Mouse (Mus musculus) megakaryocyte, adult 5-6 weeks (primary cell): ENCODE data around the gene Wscd1. TPM values are rescaled to one million over a fixed set of nuclear protein-coding genes. Genes with fewer than 3 reads are reported as not detected.
A peak's percentile ranks its signal among the peaks of the same experiment; 100 is the strongest.

Experiments
- ATAC-seq: 2 replicates; pipeline ENCODE4 v1.8.0; 2016; ENCODE audit warnings: mild to moderate bottlenecking, inconsistent platforms; ENCODE audit not compliant: poor library complexity, severe bottlenecking
- total RNA-seq, 2 experiments: library from RNA; stranded (forward) in 1 of 2; stranded (reverse) in 1 of 2; fragments of 153-499, 151-499 nt in 1 of 2; fragments of 221-1000, 200-1000 nt in 1 of 2; gene quantifications; 2 replicates each; pipeline versions ENCODE4 v1.2.3 to v1.2.4; 2015 to 2017

Gene Wscd1
- not detected in 2 replicates for total RNA-seq (2015)
- not detected in 2 replicates for total RNA-seq (2017)

DNA sequence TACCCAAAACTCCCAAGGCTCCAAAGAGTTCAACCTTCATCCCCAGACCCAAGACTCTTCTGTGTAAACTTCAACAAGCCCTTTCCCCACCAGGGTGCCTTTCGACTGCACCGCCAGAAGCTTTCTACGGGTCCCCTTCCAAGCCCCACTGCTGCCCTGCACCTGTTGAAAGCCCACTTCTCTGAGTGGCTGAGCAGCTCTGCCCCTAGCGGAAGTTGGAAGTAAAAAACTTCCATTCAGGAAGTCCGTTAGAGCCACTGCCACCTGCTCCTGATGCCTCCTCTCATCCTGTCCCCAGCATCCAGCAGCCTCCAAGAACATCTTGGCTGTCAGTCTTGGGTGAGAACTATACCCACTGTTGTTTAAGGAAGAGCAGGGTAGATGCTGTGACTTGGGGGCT is at the start of gene Wscd1:
Gene Wscd1, plus strand, starts transcription at position 250 of the 400 bp plus-strand sequence.
- no peak for ATAC-seq

DNA sequence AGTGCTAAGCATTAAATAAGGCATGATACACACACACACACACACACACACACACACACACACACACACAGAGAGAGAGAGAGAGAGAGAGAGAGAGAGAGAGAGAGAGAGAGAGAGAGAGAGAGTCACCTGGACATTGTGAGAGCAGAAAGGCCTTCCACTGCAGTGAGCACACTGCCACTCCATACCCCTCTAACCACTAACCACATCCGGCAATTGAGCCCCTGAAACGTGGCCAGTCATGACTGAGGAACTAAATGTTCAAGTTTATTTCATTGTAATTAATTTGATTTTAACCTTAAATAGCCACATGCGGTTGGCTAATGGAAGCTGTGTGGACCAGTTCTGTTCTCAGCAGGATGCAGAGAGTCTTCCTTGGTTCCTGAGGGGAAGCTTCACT is 21.7 kb upstream of the Wscd1 start:
- ATAC-seq: peak; percentile 64

DNA sequence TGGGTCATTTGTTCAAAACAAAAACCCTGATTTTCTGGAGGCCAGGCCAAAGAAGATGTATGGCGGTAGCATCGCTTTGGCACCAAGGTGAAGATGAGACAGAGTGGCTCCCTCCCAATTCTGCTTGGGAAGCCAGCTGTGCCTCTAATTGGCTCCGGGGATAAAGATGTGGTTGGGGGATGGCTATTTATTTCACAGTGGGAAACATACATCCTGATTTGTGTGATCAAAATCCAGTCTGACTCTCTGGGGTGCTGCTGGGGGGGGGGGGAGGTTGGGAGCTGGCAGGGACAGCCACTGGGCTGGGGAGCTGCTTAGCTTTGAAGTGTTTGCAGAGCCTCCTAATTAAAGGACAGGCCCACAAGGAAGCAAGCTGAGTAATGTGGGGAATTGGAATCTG is 20.4 kb upstream of the Wscd1 start:
- no peak for ATAC-seq

DNA sequence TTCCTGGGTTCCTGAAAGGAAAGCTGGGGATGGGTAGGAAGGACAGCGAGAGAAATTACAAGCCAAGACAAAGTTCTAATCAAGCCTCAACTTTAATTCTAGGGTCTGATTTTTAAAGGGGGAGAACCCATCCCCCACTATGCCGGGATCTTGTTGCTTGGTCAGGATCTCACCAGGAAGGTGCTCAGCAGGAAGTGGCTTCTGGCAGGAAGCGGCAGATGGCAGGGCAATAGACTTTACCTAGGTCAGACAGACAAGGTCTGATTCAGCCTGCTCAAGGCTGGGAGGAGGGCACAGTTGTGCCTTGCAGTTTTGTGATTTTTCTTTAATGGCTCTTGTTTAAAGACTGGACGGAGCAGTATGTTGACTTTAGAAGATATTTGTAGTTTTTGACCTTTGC is 15.9 kb upstream of the Wscd1 start:
- ATAC-seq: no peak

DNA sequence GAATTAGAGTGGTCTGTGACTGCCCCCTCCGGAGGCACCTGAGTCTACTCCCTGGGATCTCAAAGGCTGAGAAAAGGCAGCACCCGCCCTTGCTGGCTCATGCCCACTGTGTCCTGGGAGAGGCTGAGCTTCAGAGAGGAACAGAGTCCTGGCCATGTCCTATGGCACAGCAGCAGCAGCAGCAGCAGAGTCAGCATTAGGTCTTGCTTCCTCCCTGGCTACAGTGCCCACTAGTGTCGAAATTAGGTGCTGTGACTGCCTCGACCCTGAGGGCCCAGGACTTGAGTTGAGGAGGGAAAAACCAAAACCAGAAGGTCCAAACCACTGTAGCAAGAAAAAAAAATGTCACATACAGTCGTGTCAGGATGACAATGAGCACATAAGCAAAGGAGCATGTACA is 12.6 kb upstream of the Wscd1 start:
- ATAC-seq: no peak

DNA sequence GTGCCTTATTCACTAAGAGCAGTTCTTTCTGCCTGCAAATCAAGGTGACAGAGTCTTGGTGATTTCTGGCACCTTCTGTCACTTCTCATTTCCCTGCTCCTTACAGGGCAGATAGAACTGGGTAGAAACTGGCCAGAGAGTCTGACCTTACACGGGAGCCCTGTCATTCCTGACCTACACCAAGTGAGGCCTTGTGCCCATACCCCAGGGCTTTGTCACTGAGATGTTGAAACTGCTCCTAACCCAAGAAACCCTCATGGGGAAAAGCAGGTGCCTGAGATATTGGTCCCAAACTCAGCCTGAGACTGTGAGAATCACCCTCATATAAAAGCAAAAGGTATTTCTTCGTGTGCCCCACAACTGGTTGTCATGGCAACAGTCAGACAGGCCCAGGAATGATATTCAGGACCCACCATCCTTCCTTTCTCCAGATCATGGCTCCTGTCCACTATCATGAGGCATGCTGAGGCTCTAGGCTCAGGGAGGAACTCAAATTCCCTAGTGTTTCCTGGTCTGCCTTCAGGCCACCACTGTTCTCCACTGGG is 11.1 kb upstream of the Wscd1 start:
- ATAC-seq: no peak

DNA sequence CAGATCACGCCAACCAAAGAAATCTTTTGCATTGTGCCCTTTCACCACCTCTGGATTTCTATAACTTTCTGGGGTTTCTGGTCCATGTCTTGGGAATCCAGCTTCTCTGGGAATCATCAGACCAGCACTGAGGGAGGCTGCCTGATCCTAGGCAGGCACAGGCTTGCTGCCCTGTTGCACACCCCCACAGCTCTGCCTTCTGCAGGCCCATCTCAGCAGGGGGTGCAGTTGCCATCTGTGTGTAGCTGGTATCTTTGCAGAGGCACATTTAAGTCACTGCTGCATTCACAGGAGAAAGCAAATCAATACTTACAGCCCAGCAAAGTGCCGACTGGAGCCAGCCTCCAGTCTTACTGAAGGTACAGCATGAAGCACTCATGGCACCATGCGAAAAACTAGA is 3.8 kb upstream of the Wscd1 start:
- no peak for ATAC-seq

DNA sequence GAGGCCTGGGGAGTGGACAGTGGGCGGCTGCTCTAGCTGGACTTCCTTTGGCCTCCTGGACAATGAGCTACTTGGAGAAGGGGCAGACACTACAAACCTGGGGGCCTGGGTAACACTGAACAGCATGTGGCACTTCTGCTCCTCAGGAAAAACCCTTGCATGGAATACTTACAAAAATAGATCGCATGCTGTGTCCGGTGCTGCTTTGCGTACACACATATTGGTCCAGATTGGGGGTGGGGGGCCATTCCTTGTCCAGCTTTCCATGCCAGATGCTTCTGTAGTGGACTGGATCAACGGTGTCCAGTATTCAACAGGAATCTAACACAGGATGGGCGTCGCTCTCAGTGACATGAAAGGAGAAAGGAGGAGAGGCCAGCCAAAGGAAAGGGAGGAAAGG is 2.0 kb upstream of the Wscd1 start:
- ATAC-seq: no peak

DNA sequence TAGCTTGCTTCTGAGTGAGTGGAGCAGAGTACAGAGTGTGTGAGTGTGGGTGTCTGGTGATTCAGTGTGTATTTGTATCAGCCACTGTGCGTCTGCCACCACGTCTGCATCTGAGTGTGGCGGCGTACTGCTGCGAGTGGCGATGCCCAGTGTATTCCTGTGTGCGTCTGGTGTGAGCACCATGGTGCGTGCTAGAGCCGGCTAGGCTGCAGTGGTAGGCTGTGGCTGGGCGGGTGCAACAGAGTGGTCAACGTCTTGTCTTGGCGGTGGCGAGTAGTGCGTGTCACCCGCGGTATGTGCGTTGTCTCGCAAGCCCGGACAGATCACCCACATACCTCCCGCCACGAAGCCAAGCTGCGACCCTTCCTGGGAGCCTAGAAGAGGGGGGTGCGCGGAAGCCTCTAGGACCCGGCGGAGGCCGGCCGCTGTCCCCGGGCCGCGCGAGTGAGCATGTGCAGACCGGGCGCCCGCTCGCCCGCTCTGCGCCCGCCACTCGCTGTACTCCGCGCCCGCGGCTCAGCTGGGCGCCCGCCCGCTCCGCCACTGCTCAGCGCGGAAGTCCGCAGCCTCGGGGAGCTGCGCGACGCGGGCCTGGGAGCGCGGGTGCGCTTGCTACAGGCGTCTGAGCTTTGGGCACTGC is 934 bp downstream of the Wscd1 start:
- ATAC-seq: no peak

DNA sequence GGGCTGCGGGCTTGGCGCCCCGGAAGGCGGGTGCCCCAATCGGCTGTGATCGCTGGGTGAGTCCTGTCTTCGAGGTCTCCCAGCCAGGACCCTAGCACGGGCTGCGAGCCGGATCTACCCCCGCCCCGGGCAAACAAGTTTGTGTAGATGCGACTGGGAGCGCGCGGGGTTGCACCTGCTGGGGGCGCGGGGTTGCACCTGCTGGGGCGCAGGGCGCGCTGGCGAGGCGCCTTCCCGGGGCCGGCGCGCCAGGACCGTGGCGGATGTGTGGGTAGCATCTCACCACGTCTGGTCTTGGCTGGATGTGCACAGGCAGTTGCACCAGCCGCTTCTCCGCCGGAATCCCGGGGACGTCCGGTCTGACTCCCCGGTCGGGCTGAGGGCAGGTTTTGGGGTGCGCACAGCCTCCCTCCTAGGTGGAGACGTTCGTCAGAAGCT is 1.5 kb downstream of the Wscd1 start:
- no peak for ATAC-seq

DNA sequence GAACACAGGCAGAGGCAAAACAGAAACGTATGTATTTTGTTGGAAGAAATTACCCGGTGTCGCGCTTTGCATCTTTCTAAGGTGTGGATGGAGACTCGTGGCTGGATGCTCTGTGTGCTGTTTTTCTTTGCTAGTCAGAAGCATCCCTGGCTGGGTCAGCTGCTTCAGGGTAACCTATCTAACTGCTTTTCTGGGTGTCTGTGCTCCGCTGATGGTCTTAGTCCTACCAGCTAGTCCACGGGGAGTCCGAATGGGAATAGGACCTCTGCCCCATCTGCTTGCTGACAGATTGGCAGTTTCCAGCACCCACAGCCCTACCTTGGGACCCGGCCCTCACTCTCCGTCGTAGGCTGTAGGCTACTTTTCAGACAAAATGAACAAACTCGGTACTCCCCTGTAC is 2.0 kb downstream of the Wscd1 start:
- ATAC-seq: no peak

DNA sequence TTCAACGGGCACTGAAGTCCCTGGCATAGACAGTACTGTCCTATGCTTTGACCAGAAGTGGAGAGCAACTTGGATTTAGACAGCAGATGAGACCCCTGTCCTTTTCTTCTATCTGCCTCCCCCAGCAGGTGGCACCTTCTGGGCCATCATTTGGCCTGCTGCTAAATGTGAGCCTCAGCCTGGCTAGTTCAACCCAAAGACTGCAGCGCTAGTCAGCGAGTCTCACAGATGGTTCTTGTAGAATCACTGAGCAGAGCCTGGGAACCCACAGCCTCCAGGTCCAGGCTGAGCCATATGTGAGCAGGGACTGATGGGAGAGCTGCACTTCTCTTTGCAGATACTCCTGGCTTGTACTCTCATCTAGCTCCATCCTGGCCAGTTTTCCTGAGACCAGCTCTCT is 2.9 kb downstream of the Wscd1 start:
- no peak for ATAC-seq

DNA sequence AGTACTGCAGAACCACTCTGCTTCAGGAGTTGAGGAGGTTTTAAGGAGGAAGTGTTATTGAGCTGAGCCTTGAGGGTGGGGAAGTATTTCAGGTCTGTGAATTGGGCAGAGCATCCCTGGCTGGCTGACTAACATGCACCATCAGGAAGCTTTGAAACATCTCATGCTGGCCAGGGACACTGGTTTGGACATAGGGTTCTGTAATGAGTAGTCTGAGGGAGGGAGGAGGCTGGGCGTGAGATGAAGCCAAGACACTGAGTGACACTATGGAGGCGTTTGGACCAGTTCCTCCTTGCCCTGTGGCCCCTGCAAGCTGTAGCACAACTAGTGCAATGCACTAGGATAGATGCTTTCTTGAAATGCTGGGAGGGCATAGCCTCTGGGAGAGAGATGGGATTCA is 5.4 kb downstream of the Wscd1 start:
- no peak for ATAC-seq

DNA sequence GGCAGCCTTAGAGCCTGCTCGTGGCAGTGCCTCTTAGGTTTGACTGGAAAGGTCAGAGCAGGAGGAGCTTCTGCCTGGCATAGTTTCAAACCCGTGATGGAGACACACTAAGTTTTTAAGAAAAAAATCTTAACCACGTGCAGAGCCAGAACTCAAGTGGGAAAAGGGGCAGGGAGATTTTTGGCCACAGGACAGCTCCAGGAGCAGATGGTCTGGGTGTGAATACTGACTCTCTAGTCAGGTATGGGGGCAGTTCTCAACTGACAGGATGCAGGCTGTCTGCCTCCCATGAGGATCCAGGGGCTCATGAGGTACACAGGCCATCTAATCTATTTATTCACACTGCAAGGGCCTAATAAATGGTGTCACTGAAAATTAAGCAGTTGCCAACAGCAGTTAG is 6.6 kb downstream of the Wscd1 start:
- no peak for ATAC-seq

DNA sequence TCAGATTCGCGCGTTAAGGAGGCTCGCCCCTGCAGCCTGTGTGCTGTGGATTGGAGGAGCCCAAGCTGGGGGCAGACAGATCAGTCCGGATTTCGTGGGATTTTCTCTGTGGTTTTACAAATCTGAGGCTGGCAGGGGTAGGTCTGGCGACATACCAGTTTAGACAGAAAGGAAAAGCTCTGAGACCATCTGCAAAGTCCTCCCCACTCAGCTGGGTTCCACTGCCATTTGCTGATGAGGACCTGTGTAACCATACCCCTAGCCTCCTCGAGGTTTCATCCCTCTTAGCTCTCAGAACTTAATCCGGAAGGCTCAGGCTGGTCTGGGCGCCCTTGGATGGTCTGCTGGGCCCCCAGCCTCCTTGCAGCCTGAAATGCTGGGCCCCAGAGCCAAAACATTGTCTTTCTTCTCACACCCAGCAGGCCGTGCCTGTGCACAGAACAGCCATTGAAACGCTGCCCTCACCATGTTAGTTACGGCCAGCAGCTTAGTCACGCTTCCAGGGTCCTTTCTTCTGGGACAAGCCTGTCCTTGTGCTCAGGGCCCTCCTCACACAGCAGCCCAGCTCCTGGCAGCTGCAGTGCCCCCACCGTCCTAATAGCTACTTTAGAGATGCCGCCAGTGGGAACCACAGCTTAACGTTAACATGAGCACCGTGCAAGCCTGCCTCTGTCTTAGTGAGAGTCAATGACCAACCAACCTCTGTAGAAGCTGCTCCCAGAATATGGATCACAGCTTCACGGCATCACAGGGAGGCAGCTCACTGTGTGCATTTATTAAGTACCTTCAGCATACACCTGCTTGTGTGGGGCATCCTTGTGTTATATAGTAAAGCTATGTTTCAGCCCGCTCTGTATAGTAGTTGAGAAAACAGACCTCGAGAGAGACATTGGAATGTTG is 8.7 kb downstream of the Wscd1 start:
- ATAC-seq: no peak

DNA sequence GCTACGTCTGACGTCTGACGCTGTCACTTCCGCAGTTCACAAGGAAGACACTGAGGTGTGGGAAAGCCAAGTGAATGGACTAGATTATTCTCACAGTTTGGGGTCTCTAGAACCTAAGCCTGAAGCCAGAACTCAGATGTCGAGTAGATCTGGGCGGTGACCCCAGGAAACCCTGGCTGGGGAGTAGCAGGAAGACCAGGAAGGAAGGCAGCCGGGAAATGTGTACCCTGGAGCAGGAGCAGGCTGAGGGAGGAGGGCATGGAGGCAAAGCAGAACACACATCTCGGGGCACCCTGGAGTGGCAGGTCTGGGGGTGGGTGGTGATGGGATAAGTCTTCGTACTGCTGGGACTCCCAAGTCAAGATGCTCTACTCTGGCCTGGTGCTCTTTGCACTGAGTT is 11.3 kb downstream of the Wscd1 start:
- no peak for ATAC-seq

DNA sequence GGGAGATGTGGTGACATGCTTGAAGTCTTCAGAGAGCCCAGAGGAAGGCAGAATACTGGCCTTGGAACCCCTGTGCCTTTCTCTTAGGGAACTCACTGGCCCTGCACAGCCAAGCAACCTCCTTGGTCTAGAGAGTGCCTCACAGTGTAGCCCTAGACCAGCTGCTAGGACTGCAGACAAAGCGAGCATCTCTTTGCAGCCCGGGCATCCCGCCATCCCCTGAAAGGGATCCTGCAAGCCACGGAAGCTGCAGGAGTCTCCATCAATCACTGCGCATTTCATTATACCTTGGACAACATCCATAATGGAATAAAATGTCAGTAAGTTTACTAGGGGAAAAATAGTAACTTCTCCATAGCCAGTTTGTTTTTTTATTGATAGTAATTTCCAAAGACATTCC is 13.4 kb downstream of the Wscd1 start:
- no peak for ATAC-seq

DNA sequence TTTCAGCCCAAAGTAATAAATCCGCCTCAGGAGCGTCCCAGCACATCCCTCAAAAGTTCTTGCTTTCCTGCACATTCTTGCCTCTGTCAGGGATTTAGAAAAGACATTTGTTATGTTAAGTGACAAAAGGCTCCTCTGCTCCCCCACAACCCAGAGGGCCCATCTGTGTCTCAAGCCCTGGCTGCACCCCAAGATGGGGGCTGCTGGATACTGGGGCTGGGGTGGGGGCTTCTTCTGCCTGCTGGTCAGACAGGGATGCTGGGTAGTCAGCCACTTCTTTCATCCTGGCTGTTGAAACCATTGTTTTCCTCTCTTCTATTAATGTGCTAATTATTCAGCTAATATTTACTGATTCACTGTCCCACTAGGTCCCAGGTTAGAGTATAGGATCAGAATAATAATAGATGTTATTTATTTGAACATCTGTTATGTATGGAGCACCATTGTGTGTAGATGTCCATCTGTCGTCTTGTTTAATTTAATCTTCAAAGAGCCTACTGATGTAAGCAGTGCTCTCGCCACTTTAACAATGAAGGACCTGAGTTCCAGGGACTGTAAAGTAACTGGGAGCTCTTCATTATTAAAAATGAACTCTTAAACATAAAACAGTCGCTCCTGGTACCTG is 14.0 kb downstream of the Wscd1 start:
- ATAC-seq: no peak

DNA sequence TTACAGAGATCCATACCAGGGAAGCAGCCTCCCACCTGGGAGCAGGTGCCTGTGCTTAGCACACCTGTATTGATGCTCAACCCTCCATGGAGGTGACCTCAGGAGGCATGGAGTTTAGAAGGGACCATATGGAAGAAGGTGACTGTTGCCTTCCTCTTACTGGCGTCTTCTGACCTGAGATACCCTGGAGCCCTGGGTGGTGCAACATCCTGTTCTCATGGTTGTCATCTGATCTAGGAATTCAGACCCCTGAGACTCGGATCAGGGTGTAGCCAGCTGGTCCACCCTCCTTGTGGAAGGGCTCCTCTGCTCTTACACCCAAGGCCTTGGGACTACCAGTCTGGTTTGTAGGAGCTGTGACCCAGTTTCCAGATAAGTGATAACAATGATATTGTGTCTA is 15.0 kb downstream of the Wscd1 start:
- ATAC-seq: no peak

DNA sequence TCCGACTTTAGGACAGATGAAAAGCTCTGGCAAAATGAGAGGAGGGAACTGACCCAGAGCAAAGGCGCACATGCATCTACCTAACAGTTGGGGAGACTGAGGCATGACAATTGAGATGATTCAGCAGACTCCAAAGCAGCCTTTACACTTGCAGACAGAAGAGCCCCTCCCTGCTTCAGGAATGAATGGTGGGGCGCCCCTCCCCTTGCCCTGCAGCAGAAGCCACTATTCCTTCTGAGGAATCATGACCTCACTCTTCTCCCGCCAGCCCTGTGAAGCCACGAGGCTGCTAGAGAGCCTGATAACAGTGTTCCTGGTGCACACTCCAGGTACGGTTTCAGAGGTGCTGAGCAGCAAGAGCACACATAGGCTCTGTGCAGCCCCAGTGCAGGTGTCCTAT is 15.6 kb downstream of the Wscd1 start:
- ATAC-seq: no peak

DNA sequence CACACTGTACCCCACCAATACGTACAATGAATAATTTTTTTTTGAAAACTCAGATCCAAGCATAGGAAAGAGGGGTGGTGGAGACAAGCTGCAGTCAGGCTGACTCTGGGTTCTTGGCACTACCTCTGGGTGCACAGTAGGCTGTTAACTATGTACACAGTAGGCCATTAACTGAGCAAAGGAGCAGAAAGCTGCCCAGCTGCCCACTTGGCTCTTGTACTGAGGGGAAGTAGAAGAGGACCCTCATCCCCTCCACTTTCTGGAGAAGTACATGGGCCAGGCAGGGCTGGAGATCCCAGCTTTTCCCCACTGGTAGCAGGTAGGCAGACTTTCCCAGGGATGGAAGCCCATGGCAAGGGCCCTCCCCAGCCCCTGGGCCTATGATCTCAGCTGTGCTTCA is 16.7 kb downstream of the Wscd1 start:
- no peak for ATAC-seq

DNA sequence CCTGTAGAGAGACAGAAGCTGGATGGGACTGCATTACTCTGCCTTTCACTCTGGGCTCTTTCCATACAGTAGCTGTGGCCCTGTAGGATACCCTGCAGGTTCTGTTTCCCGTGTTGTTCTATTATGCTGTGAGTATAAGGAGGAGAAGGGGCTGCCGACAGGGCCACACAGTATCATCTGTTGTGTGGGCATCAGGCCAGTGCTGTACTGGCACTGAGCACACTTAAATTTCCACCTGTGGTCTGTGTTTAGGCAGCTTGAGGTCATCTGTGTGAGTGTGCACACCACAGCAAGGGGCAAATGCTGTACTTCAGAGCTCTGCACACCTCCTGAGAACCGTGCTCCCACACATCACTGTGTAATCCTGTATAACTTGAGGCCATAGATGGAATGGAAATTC is 18.0 kb downstream of the Wscd1 start:
- no peak for ATAC-seq
